Mouse (Mus musculus) embryo, embryonic 10.5 days (tissue): ENCODE measurements at regions not wholly inside any gene's neighbourhood (a gene's known extent, or its start where the extent isn't known, plus 50 kb on each side); places are given as distances from the start of the nearest gene placed in this dataset.

Experiments used
- DNase-seq: peaks from one replicate; pipeline ENCODE4 v3.0.0-alpha.2; 2015; ENCODE audit warnings: low spot score

DNA sequence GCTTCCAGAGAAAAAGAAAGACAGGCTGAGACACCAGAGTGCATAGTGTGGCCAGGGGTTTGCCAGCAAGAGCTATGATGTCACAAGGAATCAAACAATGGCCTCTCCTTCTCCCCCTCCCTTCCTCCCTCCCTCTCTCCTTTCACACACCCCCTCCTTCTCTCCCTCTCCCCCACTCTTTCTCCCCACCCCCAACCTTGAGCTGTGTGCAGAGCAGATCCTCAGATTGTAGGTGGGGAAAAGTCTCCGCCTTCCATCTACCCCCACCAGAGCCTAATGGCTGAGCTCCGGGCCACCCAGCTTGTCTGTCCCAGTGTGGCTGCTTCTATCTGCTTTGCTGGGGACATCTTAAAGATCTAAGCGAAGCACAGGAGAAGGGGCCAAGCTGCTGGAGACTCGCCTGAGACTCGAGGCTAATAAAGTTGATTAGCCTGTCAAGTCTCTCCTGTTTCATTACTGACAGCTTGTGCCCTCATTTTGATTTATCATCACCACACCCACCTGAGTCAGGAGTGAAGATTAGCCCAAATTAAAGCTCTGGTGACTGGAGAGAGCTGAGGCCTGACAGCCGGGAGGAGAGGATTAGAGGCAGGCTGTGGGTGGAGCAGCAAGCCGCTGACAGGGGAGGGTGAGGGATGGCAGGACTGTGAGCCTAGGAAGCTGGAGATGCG is 272.8 kb downstream of the Cbln1 start:
- DNase-seq, result peak; percentile 82

DNA sequence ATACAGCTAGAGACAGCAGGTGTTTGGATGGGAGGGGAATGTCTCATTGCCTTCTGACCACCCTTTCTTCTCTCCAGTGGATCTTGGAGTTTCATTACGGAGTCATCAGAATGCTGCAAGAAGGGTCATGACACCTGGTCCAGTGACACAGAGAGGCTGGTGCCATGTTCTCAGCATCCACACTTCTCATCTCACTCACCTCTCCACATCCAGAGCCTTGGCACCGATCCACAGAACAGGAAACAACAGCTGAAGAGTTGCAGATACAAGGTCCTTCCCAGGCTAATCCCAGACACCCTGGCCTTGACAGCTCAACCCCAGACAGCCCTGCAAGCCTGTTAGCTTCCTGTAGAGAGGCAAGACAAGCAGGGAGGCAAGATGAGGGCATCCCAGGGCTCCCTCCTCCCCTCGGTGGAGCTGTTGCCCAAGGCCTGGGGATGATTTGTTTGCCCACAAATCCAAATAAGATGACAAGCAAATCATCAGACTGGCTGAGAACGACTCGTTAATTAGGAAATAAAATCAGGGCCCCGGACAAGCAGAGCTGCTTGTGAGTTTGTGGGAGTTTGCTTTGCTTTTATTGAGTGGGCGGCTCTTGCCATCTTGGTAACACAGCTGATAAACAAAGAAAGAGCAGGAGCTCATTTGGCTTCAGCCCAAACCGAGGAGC is 274.4 kb downstream of the Cbln1 start:
- no peak for DNase-seq

DNA sequence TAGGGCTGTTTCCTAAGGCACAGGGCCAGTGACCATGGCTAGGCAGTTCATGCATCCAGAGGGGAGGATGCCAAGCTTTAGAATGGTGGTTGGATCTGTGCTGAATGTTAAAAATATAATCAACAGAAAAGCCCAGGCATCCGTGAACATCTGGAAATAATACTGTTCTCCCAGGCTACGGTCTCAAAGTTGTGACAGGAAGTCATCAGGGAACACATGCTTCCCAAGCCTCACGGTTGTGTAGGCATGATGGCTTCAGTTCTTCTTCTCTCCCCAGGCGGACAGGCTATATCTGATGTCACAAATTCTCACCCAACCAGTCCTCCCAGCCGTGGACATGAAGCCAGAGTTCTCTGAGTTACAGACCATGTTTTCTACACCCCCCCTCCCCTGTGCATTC is 275.4 kb downstream of the Cbln1 start:
- no peak for DNase-seq

DNA sequence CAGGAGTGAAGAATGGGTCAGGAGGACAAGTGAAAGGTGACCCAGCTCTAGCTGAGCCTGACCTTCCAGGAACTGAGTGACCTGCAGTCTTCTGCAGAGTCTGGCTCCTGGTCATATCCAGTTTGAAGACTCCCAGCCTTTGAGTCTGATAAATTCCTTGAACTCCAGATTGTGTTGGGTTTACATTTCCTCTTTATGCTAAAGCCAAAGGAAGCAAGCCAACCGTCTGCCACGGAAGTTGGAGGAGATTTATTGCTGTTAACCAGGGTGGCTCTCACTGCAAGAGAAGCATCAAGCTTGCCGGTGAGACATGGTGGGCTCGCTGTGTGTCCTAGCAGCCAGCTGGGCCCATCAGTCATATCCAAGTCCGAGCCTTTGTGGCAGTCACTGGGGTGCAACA is 276.4 kb downstream of the Cbln1 start:
- DNase-seq, result no peak

DNA sequence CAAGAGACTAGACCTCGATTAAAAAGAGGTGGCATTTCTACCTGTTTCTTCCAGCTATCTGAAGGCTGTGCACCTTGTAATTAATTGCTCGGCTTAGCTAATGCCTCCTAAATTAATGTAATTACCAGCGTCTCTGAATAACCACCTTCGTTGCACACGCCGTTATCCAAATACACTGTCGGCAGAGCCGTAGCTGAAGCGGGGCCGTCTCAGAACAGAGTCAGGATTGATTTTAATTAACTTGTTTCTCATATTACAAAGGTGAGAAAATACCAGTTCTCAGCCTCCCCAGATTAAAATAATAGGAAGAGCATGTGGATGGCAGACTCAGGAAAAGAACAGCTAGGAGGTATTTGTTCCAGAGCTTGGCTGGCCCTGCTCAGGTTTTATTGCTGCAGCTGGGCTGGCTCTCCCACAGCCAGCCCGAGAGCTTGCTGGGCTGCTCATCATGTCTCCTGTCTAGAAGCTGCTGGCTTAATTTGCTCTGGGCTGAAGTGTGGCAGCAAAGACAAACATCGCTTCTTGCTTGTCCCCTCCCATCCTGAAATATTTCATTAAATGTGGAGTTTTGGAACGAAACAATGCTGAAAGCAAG is 282.5 kb downstream of the Cbln1 start:
- no peak for DNase-seq

DNA sequence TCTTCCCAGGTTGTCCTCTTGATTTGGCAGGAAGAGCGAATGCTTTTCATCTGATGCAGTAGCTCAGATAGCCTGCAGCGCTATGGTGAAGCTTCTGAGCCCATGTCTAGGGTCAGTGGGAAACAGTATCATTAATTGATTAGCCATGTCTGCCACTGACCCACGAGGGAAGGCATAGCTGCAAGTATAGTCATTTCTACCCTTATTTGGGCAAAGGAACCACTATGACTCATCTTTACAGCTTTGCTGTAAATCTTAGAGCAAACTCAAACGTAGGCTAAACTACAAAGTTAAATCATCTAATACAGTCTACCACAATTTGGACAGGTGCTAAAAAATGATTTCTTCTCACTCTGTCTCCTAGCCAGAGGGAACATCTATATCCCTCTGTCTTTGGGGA is 289.5 kb downstream of the Cbln1 start:
- DNase-seq, result no peak

DNA sequence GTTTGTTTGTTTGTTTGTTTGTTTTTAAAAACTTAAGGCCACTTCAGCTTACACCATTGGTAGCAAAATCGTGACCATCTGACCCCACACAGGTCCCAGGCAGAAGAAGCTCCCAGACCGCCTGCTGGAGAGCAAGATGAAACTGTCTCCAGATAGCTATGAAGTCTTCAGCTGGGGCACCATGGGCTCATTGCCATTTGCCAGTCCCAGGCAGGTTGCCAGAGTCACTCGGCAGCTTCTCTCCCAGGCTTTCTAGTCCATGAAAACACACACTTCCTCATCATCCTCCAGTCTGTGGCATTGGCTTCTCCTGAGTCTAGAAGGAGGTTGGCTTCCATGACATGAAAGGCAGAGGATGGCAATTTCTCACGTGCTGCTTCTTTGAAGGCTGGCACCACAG is 293.5 kb upstream of the N4bp1 start:
- DNase-seq, result no peak

DNA sequence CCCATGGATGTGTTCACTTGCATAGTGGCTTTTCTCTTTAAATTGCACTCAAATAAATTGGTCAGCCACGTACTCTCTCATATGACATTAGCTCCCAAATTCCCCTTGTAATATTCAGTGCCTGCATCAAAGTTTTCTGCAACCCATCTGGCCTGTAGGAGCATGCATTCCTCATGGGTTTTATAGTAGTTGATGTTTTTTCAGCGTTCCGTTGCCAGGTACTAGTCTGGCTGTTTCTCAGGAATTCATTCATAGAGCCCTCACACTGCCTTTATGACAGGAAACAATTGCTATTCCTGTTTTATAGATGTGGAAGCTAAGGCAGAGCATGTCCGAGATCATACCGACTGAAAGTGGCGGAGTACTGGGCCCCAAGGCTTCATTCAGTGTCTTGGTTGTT is 292.6 kb upstream of the N4bp1 start:
- DNase-seq, result no peak

DNA sequence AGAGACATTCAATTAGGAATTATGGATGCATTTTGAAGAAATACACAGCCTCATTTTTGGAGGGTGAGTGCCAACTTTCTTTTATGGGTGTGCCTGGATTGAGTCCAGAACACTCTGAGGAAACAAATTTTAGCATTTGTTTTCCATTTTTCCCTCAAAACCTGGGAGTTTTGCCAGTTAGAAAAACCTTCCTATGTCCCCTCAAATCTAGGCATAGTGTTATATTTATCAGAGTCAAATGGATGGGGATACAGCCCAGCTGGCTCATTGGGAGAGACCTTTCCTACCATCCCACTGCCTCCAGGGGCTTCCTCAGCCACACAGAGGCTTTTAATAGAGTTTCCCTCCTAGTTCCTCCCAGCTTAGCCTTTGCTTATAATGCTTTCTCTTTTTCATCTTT is 290.0 kb upstream of the N4bp1 start:
- no peak for DNase-seq

DNA sequence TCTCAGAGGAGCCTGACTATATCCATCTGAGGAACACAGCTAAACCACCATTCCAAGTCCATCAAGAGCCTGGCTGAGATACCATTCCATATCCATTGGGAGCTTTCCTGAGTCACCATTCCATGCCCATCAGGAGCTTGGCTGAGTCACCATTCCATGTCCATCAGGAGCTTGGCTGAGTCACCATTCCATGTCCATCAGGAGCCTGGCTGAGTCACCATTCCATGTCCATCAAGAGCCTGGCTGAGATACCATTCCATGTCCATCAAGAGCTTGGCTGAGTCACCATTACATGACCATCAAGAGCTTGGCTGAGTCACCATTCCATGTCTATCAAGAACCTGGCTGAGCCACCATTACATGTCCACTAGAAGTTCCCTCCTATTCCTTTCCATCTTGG is 288.7 kb upstream of the N4bp1 start:
- DNase-seq, result no peak

DNA sequence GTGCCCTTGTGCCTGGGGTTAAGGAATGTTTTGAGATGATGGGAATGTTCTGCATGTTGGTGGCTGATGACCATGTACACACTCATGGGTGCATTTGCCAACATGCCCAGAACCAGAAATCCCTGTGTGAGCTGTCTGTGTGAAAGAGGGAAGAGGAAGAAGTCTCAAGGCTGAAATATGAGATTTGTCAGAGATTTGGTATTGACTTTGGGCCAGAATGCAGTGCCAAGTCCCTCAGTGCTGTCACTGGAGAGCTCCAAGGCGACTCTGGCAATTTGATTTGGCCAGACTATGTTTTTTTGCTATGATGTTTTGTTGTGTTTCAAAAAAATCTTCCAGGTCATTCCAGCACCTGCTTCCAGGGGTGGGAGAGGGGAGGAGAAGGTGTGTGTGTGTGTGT is 281.7 kb upstream of the N4bp1 start:
- no peak for DNase-seq

DNA sequence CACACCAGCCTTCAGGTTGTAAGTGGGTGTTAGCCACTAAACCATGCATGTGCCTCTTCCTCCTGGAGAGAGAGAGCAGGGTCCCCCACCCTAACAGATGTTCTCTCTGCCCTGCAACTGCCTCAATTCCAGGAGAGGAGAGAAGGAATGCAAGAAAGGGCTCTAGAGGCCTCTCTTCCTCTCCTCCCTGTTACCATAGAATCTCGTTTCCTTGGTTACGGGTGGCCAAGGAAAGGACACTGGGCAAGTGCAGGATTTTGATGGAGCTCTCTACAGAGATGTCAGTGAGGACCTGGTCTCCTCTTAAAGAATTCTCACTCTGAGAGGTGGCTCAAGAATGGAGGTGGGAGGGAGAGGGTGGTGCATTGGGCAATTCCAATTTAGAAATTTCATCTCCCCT is 275.4 kb upstream of the N4bp1 start:
- peak; percentile 42 for DNase-seq

DNA sequence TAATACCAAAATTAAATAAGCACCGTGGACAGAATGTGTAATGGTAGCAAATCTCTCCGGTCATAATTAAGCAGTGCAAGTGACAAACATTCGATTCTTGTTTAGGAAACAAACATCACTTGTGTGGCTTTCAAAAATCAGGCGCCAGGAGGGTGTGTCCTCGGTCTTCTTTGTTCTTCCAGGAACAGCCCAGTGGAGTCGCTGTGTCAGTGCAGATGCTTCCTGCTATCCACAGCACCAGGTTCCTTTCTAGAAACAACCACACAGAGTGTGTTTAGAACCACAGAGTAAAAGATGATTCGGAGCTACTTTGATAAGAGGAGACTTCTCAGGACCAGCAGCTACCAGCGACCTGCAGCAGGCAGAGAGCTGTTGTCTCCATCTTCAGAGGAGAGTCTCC is 273.3 kb upstream of the N4bp1 start:
- no peak for DNase-seq

DNA sequence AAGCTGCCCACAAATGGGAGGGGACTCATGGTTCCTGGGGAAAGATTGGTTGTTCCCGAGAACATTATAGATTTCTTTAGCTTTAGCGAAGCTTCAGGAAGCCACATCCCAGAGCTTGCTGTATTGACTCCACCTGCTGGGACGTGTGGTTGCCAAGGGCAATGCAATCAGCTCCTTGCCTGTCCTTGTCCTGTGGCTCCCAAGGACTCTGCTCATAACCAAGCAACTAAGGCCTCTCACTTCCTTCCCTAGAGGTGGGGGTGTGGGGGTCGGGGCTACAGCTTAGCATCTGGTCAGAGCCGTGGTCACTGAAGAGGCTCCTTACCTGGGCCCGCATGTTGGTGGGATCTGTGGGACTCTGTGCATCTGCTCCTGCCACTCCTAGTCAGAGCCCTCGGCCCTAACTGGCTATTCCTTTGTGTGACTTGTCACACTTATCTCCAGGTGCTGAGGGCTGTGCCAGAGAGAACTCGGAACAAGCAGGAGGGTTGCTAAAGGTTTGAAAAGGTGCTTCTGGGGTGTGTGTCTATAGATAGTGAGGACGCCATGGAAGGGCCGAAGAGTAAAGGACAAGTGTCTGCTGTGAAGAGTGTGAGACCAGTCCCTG is 270.9 kb upstream of the N4bp1 start:
- no peak for DNase-seq

DNA sequence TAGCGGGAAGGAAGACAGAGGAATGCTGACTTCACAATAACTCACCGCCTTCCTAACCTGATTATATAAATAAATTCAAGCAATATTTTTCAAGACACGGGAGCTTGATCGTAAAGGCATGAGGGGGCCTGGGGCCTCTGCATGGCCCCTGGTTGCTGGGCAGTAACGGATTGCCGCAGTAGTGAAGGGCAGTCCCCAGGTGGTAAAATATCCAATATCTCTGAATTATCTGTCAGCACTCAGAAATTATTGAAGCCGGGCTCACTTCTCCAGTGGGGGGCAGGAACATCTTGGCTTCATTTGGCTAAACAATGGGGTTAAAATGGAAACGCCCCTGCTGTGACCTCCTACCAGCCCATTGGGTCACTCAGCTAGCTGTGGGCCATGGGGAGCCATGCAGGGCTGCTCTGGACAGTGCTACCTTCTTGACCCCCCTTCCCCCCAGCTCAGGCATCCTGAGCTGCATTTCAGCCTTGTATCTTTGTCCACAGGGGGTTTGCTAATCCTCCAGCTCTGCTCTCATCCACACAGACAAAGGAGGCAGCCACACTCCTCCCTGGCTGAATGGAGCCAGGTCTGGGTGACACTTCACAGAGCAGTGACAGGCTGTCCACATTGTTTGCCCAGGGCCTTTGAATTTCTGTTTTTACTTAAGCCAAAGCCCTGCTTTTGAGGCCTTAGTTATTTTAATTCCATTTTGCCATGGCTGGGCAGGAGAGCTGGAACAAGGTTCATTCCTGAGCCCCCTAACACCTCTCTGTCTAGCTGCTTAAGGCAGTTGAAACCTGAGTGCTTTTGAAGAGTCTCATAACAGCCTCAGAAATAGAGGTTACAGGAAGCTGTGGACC is 267.2 kb upstream of the N4bp1 start:
- DNase-seq, result peak; percentile 67

DNA sequence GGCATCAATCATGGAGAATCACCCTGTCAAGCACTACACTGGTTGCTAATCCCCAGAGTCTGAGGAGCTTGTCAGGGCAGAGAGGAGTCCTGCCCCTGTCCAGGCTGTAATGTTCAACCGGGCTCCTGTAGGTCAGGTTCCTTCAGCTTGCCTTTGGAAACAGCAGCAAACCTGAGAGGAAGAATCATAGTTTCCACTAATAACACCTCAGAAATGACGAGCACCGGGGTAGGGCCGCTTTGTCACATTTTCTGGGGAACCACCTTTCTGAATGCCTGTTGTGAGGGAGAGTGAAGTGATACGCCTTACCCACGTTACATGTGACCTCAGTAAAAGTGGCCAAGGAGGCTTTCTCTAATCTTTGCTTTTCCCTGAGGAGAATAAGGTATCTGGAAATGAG is 263.8 kb upstream of the N4bp1 start:
- DNase-seq, result no peak

DNA sequence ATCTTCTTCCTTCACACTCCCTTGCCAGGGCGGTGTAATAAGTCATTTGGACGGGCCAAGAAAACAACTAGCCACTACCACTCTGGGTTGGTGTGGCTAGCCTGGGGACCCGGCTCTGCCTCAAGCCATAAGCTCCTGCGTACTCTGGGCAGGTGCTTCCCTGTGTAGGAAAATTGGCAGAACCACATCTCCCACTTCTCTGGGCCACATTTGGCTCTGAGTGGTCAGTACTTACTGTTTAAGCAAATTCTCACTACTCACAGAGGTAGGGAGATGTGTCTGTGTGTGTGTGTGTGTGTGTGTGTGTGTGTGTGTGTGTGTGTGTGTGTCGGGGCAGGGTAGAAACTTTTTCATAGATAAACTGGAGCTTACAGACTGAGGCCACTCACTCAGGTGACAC is 262.6 kb upstream of the N4bp1 start:
- no peak for DNase-seq

DNA sequence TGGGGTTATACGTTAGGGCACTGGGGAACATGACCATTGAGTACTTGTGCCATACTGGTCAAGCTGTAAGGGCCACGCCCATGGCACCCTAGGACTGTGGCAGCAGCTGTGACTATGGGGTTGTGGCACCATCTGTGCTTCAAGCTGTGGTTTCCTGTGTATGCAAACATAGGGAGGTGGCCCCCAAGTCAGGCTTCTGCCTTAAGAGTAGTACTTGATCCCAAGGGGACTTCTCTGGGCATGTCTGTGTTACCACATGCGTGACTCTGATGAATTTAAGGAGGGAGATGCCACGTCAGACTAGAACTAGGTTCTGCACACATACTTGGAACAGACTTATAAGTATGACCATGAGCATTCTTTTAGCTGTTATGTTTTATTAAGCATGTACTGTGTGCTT is 252.4 kb upstream of the N4bp1 start:
- no peak for DNase-seq

DNA sequence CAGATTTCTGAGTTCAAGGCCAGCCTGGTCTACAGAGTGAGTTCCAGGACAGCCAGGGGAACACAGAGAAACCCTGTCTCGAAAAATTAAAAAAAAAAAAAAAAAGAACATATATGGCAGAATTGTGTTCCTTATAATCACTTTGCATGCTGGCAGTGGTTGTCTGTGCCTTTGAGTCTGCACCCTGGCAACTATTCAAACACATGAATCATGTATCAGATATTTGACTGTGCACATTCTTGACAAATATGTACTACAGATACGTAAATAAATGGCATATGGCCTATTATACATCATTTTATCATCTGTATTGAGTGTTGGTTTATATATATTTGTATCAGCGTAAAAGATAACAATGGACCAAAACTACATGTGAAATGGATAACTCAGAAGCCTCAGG is 246.7 kb upstream of the N4bp1 start:
- DNase-seq, result no peak

DNA sequence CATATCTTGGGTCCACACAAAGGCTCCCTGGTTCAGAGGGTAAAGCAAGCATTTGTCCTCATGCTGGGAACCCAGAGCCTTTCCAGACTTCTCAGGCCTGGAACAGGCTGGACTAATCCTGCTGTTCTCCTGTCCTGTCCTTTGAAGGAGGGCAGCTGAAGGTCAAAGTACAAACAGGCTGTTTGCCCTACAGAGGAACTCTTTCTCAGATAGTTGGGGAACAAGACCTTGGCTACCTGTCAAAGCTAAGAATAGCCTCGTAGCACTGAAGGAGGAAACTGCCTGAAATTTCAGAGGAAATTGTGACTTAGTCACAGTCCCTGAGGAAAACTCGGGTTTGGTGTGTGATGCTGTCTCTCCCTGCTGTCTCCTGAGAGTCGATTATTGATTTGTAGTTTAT is 245.6 kb upstream of the N4bp1 start:
- no peak for DNase-seq

DNA sequence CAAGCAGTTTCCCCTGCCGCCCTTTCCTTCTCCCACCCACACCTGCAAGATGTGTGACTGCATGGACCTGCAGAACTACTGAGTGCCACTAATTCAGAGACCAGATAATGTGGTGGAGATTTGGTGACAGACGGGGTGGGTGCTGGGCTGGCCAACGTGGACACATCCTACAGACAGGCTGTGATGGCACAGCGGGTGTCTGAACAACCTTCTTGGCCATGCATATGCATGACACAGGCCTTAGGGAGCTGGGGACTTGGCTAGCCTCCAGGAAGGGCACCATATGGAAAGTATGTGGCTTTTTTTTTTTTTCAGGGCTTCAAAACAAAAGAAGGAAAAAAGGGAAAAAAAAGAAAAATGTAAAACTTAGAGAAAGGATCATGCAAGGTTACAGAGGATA is 243.5 kb upstream of the N4bp1 start:
- no peak for DNase-seq

DNA sequence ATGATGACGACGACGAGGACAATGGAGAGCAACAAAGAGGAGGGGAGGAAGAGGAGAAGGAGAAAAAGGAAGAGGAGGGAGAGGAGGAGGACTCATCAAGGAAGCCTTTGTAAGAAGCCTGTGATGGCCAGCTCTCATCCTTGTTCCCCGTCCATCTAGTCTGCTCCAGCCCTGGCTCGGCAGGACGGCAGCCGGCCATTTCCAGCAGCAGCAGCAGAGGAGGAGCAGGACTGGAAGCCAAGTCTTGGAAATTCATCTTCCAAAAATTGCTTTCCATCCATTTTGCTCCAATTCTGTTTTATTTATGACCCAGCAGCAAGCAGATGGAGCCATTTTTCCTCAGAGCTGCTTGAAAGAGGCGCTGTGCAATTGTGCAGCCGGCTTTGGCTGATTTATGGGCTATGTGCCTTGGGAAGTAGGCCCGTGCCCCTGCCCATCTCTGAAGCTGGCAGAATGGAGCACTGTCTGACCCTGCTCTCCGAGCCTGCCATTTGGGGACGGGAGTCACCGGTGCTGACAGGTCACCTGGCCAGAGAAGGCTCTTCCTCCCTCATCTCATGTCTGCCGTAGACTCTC is 231.2 kb upstream of the N4bp1 start:
- DNase-seq, result no peak
